29 mouse cellular contexts compared by ENCODE assay signal in the genomic region with DNA sequence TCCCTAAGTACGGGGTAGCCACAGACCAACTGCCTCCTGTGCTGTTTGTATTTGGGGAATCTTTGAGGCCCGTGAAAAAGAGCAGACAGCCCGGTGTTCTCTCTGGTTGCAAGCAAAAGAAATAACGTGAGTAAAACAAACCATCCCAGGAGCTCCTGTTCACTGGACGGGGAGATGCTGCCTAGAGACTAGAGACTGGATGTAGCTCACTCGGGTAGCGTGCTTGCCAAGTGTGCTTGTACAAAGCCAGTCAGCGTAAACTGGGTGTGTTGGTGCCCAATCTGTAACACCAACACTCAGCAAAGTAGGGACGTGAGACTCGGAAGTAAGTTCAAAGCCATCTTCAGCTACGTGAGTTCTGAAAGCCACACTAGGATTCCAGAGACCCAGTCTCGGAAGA. TPM values are rescaled to one million over a fixed set of nuclear protein-coding genes. Genes with fewer than 3 reads are reported as not detected.
A peak's percentile ranks its signal among the peaks of the same experiment; 100 is the strongest.
DNase-seq lines count a peak whose midpoint lies in the region; ATAC-seq and TF ChIP-seq lines count a peak whose summit lies in the region.
"Had no signal": no experiment of that assay in that cellular context is flagged by ENCODE, and none has a peak within 500 bp of the region (broad histone marks: within the 10 kb centered on the region; RNA-seq: fewer than 3 reads in every experiment).

No protein-coding gene starts in this region.

- H3K36me3 ChIP-seq in kidney, adult 2 months (ENCODE audit: control insufficient read depth, insufficient read depth, low read length) = no peaks in the 10 kb centered on the region
- H3K36me3 ChIP-seq in midbrain, embryonic 10.5 days = no peaks in the 10 kb centered on the region
- peaks cover 4% of the 10 kb centered on the region; the same call in 1 of the 2 replicates for H3K36me3 ChIP-seq in midbrain, postnatal 0 days (ENCODE audit: insufficient read depth, low read length)
- no peaks in the 10 kb centered on the region for H3K36me3 ChIP-seq in heart, embryonic 15.5 days
- H3K36me3 ChIP-seq: embryonic facial prominence, embryonic 15.5 days; forebrain, embryonic 10.5 days; limb, embryonic 15.5 days had no signal

- no peaks in the 10 kb centered on the region for H3K27me3 ChIP-seq in kidney, adult 2 months (replicated peaks; ENCODE audit: control insufficient read depth, insufficient read depth, low read length)
- H3K27me3 ChIP-seq in midbrain, embryonic 10.5 days (ENCODE audit: low read depth, poor library complexity, severe bottlenecking) = peaks cover 6% of the 10 kb centered on the region; the same call in 1 of the 2 replicates
- H3K27me3 ChIP-seq in midbrain, postnatal 0 days (ENCODE audit: insufficient read depth, low read length) = no peaks in the 10 kb centered on the region
- no peaks in the 10 kb centered on the region for H3K27me3 ChIP-seq in heart, embryonic 15.5 days
- H3K27me3 ChIP-seq: embryonic facial prominence, embryonic 15.5 days; hindbrain, embryonic 13.5 days; limb, embryonic 15.5 days had no signal

- intact Hi-C loops in heart, postnatal 14 days (cut with DNase I) = loop anchor here (2.0 kb wide), 1 partner anchor 66 kb away; a partner anchor contains a TSS

- no peak for TF ChIP-seq CTCF in kidney, adult 2 months (conservative IDR thresholded peaks at IDR 0.05; ENCODE audit: insufficient read depth, insufficient read length, low read depth, low read length)
- no peak for TF ChIP-seq CTCF in midbrain, postnatal 0 days (IDR thresholded peaks at IDR 0.05)

- 78% methylated on average over 12 of the region's 12 CpGs for WGBS in kidney, adult 2 months
- 83% methylated on average over 12 of the region's 12 CpGs for WGBS in midbrain, embryonic 10.5 days
- WGBS in midbrain, postnatal 0 days = 79% methylated on average over 12 of the region's 12 CpGs
- WGBS in heart, embryonic 15.5 days = 75% methylated on average over 12 of the region's 12 CpGs

- H3K27ac ChIP-seq in kidney, adult 2 months (ENCODE audit: insufficient read depth, low read depth, low read length) = peak overlapping the region; percentile 81
- peak overlapping the region; percentile 57; the same call in 1 of the 2 replicates for H3K27ac ChIP-seq in midbrain, embryonic 10.5 days (replicated peaks)
- H3K27ac ChIP-seq in midbrain, postnatal 0 days (ENCODE audit: low read depth, low read length) = no peak overlapping the region
- peak overlapping the region; percentile 82 for H3K27ac ChIP-seq in heart, embryonic 15.5 days
- H3K27ac ChIP-seq: embryonic facial prominence, embryonic 15.5 days; hindbrain, embryonic 13.5 days had no signal

- ATAC-seq in midbrain, postnatal 0 days (ENCODE audit: low FRiP score) = no peak
- ATAC-seq in heart, embryonic 15.5 days (replicated peaks; ENCODE audit: insufficient number of reproducible peaks, insufficient read depth, low FRiP score, low read depth) = no peak
- ATAC-seq: activated CD4-positive, CD25-positive, alpha-beta regulatory T cell, adult 4 months; forebrain, postnatal 0 days; inflammation-experienced regulatory T-cells, adult 6 months had no signal

- peak; percentile 93 for DNase-seq in heart, adult 11 months
- no peak for DNase-seq in heart, postnatal 14 days
- DNase-seq in kidney, adult 2 months = no peak
- no peak for DNase-seq in kidney, adult 18-20 months
- DNase-seq in midbrain, embryonic 10.5 days (ENCODE audit: low spot score) = no peak
- no peak for DNase-seq in midbrain, postnatal 0 days (ENCODE audit: low spot score)
- DNase-seq in ovary, postnatal 10 days (ENCODE audit: low spot score) = no peak
- DNase-seq: cerebellum, adult 11 months; cerebellum, postnatal 14 days; forebrain, postnatal 0 days; lung, adult 2 months; lung, postnatal 4 days; right cerebral cortex, postnatal 14 days; thymus, postnatal 14 days had no signal

- H3K9me3 ChIP-seq in midbrain, embryonic 10.5 days (replicated peaks) = no peaks in the 10 kb centered on the region
- H3K9me3 ChIP-seq in midbrain, postnatal 0 days (ENCODE audit: low read length) = no peaks in the 10 kb centered on the region
- H3K9me3 ChIP-seq in heart, embryonic 15.5 days (replicated peaks) = no peaks in the 10 kb centered on the region
- H3K9me3 ChIP-seq: embryonic facial prominence, embryonic 15.5 days; forebrain, embryonic 10.5 days; G1E; hindbrain, embryonic 13.5 days; limb, embryonic 15.5 days had no signal

- no peak overlapping the region for H3K9ac ChIP-seq in midbrain, postnatal 0 days (replicated peaks; ENCODE audit: low read length, poor library complexity, severe bottlenecking)
- H3K9ac ChIP-seq in heart, embryonic 15.5 days = no peak overlapping the region
- H3K9ac ChIP-seq: embryonic facial prominence, embryonic 15.5 days; forebrain, postnatal 0 days; limb, embryonic 15.5 days had no signal

- no peak overlapping the region for H3K4me3 ChIP-seq in kidney, adult 2 months (ENCODE audit: insufficient read depth, low read depth, low read length)
- H3K4me3 ChIP-seq in midbrain, embryonic 10.5 days = no peak overlapping the region
- H3K4me3 ChIP-seq in midbrain, postnatal 0 days (ENCODE audit: low read depth, low read length) = no peak overlapping the region
- no peak overlapping the region for H3K4me3 ChIP-seq in heart, embryonic 15.5 days
- H3K4me3 ChIP-seq: embryonic facial prominence, embryonic 15.5 days; forebrain, embryonic 10.5 days; hindbrain, embryonic 13.5 days; limb, embryonic 15.5 days; myocyte had no signal

- no peak for TF ChIP-seq POLR2A in kidney, adult 2 months (IDR thresholded peaks at IDR 0.05; ENCODE audit: low read depth, low read length)

- H3K4me2 ChIP-seq in midbrain, postnatal 0 days (ENCODE audit: low read depth, low read length, poor library complexity, severe bottlenecking) = no peak overlapping the region
- no peak overlapping the region for H3K4me2 ChIP-seq in heart, embryonic 15.5 days
- H3K4me2 ChIP-seq: embryonic facial prominence, embryonic 15.5 days; hindbrain, embryonic 13.5 days; limb, embryonic 15.5 days had no signal

- H3K4me1 ChIP-seq in kidney, adult 2 months (ENCODE audit: control insufficient read depth, insufficient read depth, low read length) = peaks cover 4% of the 10 kb centered on the region; the same call in 1 of the 2 replicates
- peaks cover 11% of the 10 kb centered on the region for H3K4me1 ChIP-seq in midbrain, embryonic 10.5 days
- H3K4me1 ChIP-seq in midbrain, postnatal 0 days (ENCODE audit: insufficient read depth, low read length) = no peaks in the 10 kb centered on the region
- H3K4me1 ChIP-seq in heart, embryonic 15.5 days (replicated peaks) = 0 out of 2 replicates have a peak, but pooled peaks cover 2% of the 10 kb centered on the region
- H3K4me1 ChIP-seq: embryonic facial prominence, embryonic 15.5 days; hindbrain, embryonic 13.5 days had no signal

RNA-seq across cellular contexts. Expression of a gene that starts 11.4 kb away (rescaled TPM):
- 10 to 100 TPM; 61.8 to 69.1 TPM for total RNA-seq in heart, postnatal 14 days (2021)
- polyA plus RNA-seq in kidney, adult 2 months (2012; rRNA removed) = 62.1 and 67.1 TPM in 2 replicates
- 0.20 and 0.25 TPM in 2 replicates for polyA plus RNA-seq in midbrain, embryonic 10.5 days (2016; fragmentation: Nextera tagmentation; extraction: Ambion mirVana)
- total RNA-seq in midbrain, postnatal 0 days (2014; rRNA removed) = 0.14 TPM in 1 of 2 replicates, not detected in the other
- 0.25 TPM in 2 replicates for polyA plus RNA-seq in midbrain, postnatal 0 days (2015; fragmentation: Nextera tagmentation; extraction: Ambion mirVana)
- polyA plus RNA-seq in heart, embryonic 15.5 days (2015; fragmentation: Nextera tagmentation; extraction: Ambion mirVana) = 7.2 and 8.4 TPM in 2 replicates
- total RNA-seq: G1E; layer of hippocampus, adult 8-10 months had no signal
- polyA plus RNA-seq: G1E, myocyte had no signal

RNA-seq across cellular contexts. Expression of a gene that starts 24.4 kb away (rescaled TPM):
- total RNA-seq in heart, postnatal 14 days (2021) = 1 to 10 TPM; 4.3 to 5.2 TPM
- polyA plus RNA-seq in kidney, adult 2 months (2012; rRNA removed) = 2.3 and 3.5 TPM in 2 replicates
- polyA plus RNA-seq in midbrain, embryonic 10.5 days (2016; fragmentation: Nextera tagmentation; extraction: Ambion mirVana) = 13.3 and 16.9 TPM in 2 replicates
- total RNA-seq in midbrain, postnatal 0 days (2014; rRNA removed) = 68.2 and 71.9 TPM in 2 replicates
- 53.9 and 54.7 TPM in 2 replicates for polyA plus RNA-seq in midbrain, postnatal 0 days (2015; fragmentation: Nextera tagmentation; extraction: Ambion mirVana)
- 2.9 and 3.6 TPM in 2 replicates for polyA plus RNA-seq in heart, embryonic 15.5 days (2015; fragmentation: Nextera tagmentation; extraction: Ambion mirVana)
- polyA plus RNA-seq: G1E had no signal

RNA-seq across cellular contexts. Expression of a gene that starts 35.6 kb away (rescaled TPM):
- total RNA-seq in heart, postnatal 14 days (2021) = 1 to 10 TPM; 2.7 to 3.8 TPM
- polyA plus RNA-seq in kidney, adult 2 months (2012; rRNA removed) = 4.9 and 5.9 TPM in 2 replicates
- polyA plus RNA-seq in midbrain, embryonic 10.5 days (2016; fragmentation: Nextera tagmentation; extraction: Ambion mirVana) = 15.5 and 18.7 TPM in 2 replicates
- 59.1 and 68.4 TPM in 2 replicates for total RNA-seq in midbrain, postnatal 0 days (2014; rRNA removed)
- 33.9 and 40.7 TPM in 2 replicates for polyA plus RNA-seq in midbrain, postnatal 0 days (2015; fragmentation: Nextera tagmentation; extraction: Ambion mirVana)
- polyA plus RNA-seq in heart, embryonic 15.5 days (2015; fragmentation: Nextera tagmentation; extraction: Ambion mirVana) = 6.0 and 9.3 TPM in 2 replicates

RNA-seq across cellular contexts. Expression of a gene that starts 48.4 kb away (rescaled TPM):
- total RNA-seq in heart, postnatal 14 days (2021) = not detected
- polyA plus RNA-seq in kidney, adult 2 months (2012; rRNA removed) = not detected in 2 replicates
- polyA plus RNA-seq in midbrain, embryonic 10.5 days (2016; fragmentation: Nextera tagmentation; extraction: Ambion mirVana) = not detected in 2 replicates
- total RNA-seq in midbrain, postnatal 0 days (2014; rRNA removed) = not detected in 2 replicates
- not detected in 2 replicates for polyA plus RNA-seq in midbrain, postnatal 0 days (2015; fragmentation: Nextera tagmentation; extraction: Ambion mirVana)
- polyA plus RNA-seq in heart, embryonic 15.5 days (2015; fragmentation: Nextera tagmentation; extraction: Ambion mirVana) = not detected in 2 replicates
- total RNA-seq: adrenal gland, postnatal 14 days; forebrain, postnatal 0 days; G1E; layer of hippocampus, adult 8-10 months; left cerebral cortex, adult 18-20 months; left cerebral cortex, postnatal 36 days had no signal
- polyA plus RNA-seq: activated CD4-positive, CD25-positive, alpha-beta regulatory T cell, adult 4 months; brain, embryonic 14.5 days; embryonic facial prominence, embryonic 15.5 days; forebrain, embryonic 10.5 days; forebrain, postnatal 0 days; hindbrain, embryonic 13.5 days; inflammation-experienced regulatory T-cells, adult 6 months; limb, embryonic 15.5 days; myocyte; neural tube, embryonic 14.5 days had no signal

RNA-seq across cellular contexts. Expression of a gene that starts 54.9 kb away (rescaled TPM):
- total RNA-seq in heart, postnatal 14 days (2021) = not detected
- polyA plus RNA-seq in kidney, adult 2 months (2012; rRNA removed) = not detected in 2 replicates
- polyA plus RNA-seq in midbrain, embryonic 10.5 days (2016; fragmentation: Nextera tagmentation; extraction: Ambion mirVana) = not detected in 2 replicates
- not detected in 2 replicates for total RNA-seq in midbrain, postnatal 0 days (2014; rRNA removed)
- polyA plus RNA-seq in midbrain, postnatal 0 days (2015; fragmentation: Nextera tagmentation; extraction: Ambion mirVana) = not detected in 2 replicates
- polyA plus RNA-seq in heart, embryonic 15.5 days (2015; fragmentation: Nextera tagmentation; extraction: Ambion mirVana) = not detected in 2 replicates
- total RNA-seq: adrenal gland, postnatal 14 days; forebrain, postnatal 0 days; G1E; layer of hippocampus, adult 8-10 months; left cerebral cortex, adult 18-20 months; left cerebral cortex, postnatal 36 days had no signal
- polyA plus RNA-seq: activated CD4-positive, CD25-positive, alpha-beta regulatory T cell, adult 4 months; embryonic facial prominence, embryonic 15.5 days; forebrain, embryonic 10.5 days; forebrain, postnatal 0 days; G1E; inflammation-experienced regulatory T-cells, adult 6 months; limb, embryonic 15.5 days; lung, adult 2 months; myocyte; neural tube, embryonic 14.5 days had no signal
